Mouse (Mus musculus) limb, embryonic 15.5 days (tissue): ENCODE measurements around the gene Itpr2. TPM values are rescaled to one million over a fixed set of nuclear protein-coding genes. Genes with fewer than 3 reads are reported as not detected.

ENCODE experiments used
- ATAC-seq: fragments of 200-750 bp; cut with Nextera tagmentation; 2 replicates; pipeline ENCODE4 v1.8.0; 2017; ENCODE audit warnings: low read depth, moderate TSS enrichment; ENCODE audit not compliant: insufficient number of reproducible peaks, low FRiP score, low TSS enrichment
- H3K27ac ChIP-seq: fragments of 300-500 bp; sonication (generic); 2 replicates; pipeline ENCODE4 v1.5.1; 2015; ENCODE audit warnings: moderate library complexity, mild to moderate bottlenecking, inconsistent platforms
- H3K27me3 ChIP-seq: fragments of 300-500 bp; sonication (generic); 2 replicates; pipeline ENCODE4 v1.6.1; 2015; ENCODE audit warnings: inconsistent platforms
- H3K36me3 ChIP-seq: fragments of 300-500 bp; sonication (generic); 2 replicates; pipeline ENCODE4 v1.6.1; 2015; ENCODE audit warnings: inconsistent platforms
- H3K4me1 ChIP-seq: fragments of 300-500 bp; sonication (generic); 2 replicates; pipeline ENCODE4 v1.6.1; 2015; ENCODE audit warnings: inconsistent platforms
- H3K4me2 ChIP-seq: fragments of 300-500 bp; sonication (generic); 2 replicates; pipeline ENCODE4 v1.6.1; 2015; ENCODE audit warnings: mild to moderate bottlenecking, inconsistent platforms
- H3K4me3 ChIP-seq: fragments of 300-500 bp; sonication (generic); 2 replicates; pipeline ENCODE4 v1.5.1; 2015; ENCODE audit warnings: mild to moderate bottlenecking, inconsistent platforms
- H3K9ac ChIP-seq: fragments of 300-500 bp; sonication (generic); 2 replicates; pipeline ENCODE4 v1.6.1; 2015; ENCODE audit warnings: inconsistent platforms
- H3K9me3 ChIP-seq: fragments of 300-500 bp; sonication (generic); 2 replicates; pipeline ENCODE4 v1.6.1; 2016; ENCODE audit warnings: inconsistent platforms
- WGBS: fragments of 180-500 bp; shearing (Covaris S2); methylation state at CpG from one replicate; pipeline ENCODE4 v1.1.7; 2015; 5-methylcytosine and 5-hydroxymethylcytosine counted together
- polyA plus RNA-seq: library from polyadenylated mRNA; unstranded; fragments of >200 nt; fragmentation: Nextera tagmentation; extraction: Ambion mirVana; gene quantifications from 2 replicates; pipeline ENCODE4 v1.2.1, GENCODE M21; 2015

Gene Itpr2
- polyA plus RNA-seq, 1 experiment from 2014 or later, result 14.6 TPM

DNA sequence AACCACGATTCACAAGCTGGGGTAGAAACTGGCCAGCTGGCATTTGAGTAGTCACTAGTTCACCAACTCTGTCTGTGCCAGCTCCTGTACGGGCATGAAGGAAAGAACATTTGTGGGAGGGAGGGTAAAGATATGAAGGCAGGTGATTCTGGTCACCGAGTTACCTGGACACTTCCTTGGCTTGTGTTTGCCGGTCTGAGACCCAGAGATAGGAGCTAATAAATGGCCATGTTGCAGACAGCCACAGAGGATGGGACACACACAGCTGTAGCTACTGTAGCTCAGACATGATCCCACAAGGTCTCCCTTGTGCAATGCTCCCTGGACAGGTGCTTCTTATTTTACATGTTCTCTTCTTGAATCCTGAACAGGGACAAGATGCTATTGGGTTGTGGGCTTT lies 378.4 kb downstream of the Itpr2 start:
- ATAC-seq, result no peak
- no peaks in the 10 kb centered on the region for H3K4me1 ChIP-seq
- H3K4me2 ChIP-seq, result no peak overlapping the region
- H3K9me3 ChIP-seq, result no peaks in the 10 kb centered on the region
- H3K9ac ChIP-seq, result no peak overlapping the region
- H3K36me3 ChIP-seq, result no peaks in the 10 kb centered on the region
- 92% methylated on average over 4 of the region's 4 CpGs for WGBS
- no peak overlapping the region for H3K27ac ChIP-seq
- no peaks in the 10 kb centered on the region for H3K27me3 ChIP-seq
- H3K4me3 ChIP-seq, result no peak overlapping the region

DNA sequence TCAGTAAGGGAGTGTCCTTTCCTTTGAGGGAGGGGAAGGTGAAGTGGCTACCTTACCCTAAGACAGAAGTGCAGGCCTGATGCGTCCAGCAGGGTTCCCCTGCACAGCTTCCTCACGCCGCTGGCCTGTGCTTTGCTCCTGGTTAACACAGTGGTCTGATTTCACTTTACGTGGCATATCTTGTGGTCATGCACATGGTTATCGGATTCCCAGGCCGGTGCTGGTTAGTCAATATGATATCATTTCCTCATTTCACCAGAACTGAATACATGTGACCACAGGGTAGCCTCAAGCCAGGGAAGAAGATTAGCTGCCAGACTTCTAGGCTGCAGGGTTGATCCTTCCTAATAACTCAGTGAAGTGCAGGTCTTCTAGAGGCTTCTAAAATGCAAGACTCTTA lies 381.9 kb downstream of the Itpr2 start:
- Histone ChIP-seq H3K27me3 (no peaks in the 10 kb centered on the region), H3K4me2 (no peak overlapping the region), H3K27ac (no peak overlapping the region), H3K9me3 (no peaks in the 10 kb centered on the region), H3K9ac (no peak overlapping the region), H3K4me1 (no peaks in the 10 kb centered on the region), H3K36me3 (no peaks in the 10 kb centered on the region), H3K4me3 (no peak overlapping the region)
- WGBS, result 63% methylated on average over 6 of the region's 6 CpGs
- ATAC-seq, result no peak

DNA sequence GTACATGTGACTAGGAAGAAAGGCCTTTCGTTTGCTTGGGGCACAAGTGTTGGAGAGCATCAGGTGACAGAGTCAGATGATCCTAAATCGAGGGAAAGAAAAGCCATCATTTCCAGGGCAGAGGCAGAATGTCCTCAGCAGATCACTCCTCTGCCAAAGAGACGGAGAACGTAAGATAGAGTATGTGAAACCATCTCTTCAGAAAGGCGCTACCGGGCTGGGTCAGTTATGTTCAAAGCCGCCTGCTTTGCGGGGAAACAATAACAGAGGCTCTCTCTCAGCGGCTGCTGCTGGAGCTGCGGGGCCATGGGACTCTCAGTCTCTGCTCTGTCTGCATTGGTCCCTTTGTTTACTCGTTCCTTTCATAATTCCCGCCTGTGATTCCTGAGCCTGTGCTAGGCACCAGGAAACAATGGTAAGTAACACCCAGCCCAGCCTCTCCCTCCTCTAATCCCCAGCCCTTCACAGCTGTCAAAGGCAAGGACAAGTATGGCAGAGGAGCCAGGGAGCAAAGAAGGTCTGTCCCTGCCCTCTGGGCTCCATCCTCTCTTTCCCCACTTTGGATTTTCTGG lies 387.2 kb downstream of the Itpr2 start:
- Histone ChIP-seq H3K36me3 (no peaks in the 10 kb centered on the region), H3K9me3 (no peaks in the 10 kb centered on the region), H3K27ac (no peak overlapping the region), H3K4me2 (no peak overlapping the region), H3K4me1 (0 out of 2 replicates have a peak, but pooled peaks cover 9% of the 10 kb centered on the region), H3K4me3 (no peak overlapping the region), H3K9ac (no peak overlapping the region), H3K27me3 (no peaks in the 10 kb centered on the region)
- ATAC-seq, result no peak
- 35% methylated on average over 12 of the region's 12 CpGs for WGBS

DNA sequence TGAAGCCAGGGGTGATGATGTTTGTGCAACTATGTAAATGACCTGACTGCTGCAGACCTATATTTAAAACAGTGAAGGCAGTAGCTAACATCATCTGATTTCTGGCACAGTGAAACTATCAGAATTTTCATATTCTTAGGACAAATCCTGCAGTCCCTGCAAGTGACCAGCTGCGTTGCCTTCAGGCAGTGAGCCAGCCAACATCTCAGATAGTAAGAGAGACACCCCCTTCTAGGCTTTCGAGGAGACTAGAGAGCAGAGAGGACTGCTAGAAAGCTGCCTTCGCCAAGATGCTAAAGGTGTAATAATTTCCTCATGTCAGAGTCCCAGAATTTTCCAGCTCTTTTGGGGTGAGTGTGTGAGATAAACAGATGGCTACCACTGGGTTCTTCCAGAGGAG lies 388.0 kb downstream of the Itpr2 start:
- Histone ChIP-seq H3K4me1 (0 out of 2 replicates have a peak, but pooled peaks cover 9% of the 10 kb centered on the region), H3K27ac (no peak overlapping the region), H3K27me3 (no peaks in the 10 kb centered on the region), H3K4me2 (no peak overlapping the region), H3K4me3 (no peak overlapping the region), H3K9ac (no peak overlapping the region), H3K9me3 (no peaks in the 10 kb centered on the region), H3K36me3 (no peaks in the 10 kb centered on the region)
- ATAC-seq, result no peak
- 53% methylated on average over 3 of the region's 3 CpGs for WGBS

GRCm38 (mm10) chr6:146113085-146113484 lies 388.9 kb downstream of the Itpr2 start:
- 84% methylated on average over 4 of the region's 4 CpGs for WGBS
- H3K9me3 ChIP-seq, result no peaks in the 10 kb centered on the region
- H3K27me3 ChIP-seq, result no peaks in the 10 kb centered on the region
- H3K36me3 ChIP-seq, result no peaks in the 10 kb centered on the region
- H3K4me3 ChIP-seq, result no peak overlapping the region
- H3K4me1 ChIP-seq, result peaks cover 13% of the 10 kb centered on the region; the same call in 1 of the 2 replicates
- no peak overlapping the region for H3K4me2 ChIP-seq
- no peak for ATAC-seq
- H3K27ac ChIP-seq, result no peak overlapping the region
- no peak overlapping the region for H3K9ac ChIP-seq

DNA sequence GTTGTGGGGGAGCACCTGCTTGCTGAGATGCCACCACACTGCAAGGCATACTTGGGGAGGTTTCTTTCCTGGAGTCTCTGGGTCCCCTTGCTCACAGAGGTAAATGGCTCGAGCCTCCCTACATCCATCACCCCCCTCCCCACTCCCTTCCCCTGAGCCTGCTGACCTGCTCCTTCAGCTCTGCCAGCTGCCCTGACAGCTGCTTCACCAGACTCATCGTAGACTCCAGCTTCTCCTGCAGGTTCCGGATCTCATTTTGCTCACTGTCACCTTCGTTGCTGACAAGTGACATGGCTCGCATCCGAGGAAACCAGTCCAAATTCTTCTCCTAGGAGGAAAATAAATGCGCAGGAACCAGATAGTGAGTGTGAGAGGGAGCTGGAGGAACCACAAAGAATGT lies 389.8 kb downstream of the Itpr2 start:
- no peak overlapping the region for H3K4me3 ChIP-seq
- H3K4me2 ChIP-seq, result no peak overlapping the region
- H3K27ac ChIP-seq, result no peak overlapping the region
- no peaks in the 10 kb centered on the region for H3K27me3 ChIP-seq
- H3K9ac ChIP-seq, result no peak overlapping the region
- peaks cover 13% of the 10 kb centered on the region; the same call in 1 of the 2 replicates for H3K4me1 ChIP-seq
- no peak for ATAC-seq
- H3K9me3 ChIP-seq, result no peaks in the 10 kb centered on the region
- no peaks in the 10 kb centered on the region for H3K36me3 ChIP-seq
- WGBS, result 70% methylated on average over 7 of the region's 7 CpGs

GRCm38 (mm10) chr6:146111781-146112180 lies 390.2 kb downstream of the Itpr2 start:
- Histone ChIP-seq H3K9me3 (no peaks in the 10 kb centered on the region), H3K4me3 (no peak overlapping the region), H3K27ac (no peak overlapping the region), H3K4me1 (peaks cover 13% of the 10 kb centered on the region; the same call in 1 of the 2 replicates), H3K9ac (no peak overlapping the region), H3K27me3 (no peaks in the 10 kb centered on the region), H3K36me3 (no peaks in the 10 kb centered on the region), H3K4me2 (no peak overlapping the region)
- WGBS, result 72% methylated on average over 6 of the region's 6 CpGs
- ATAC-seq, result no peak

DNA sequence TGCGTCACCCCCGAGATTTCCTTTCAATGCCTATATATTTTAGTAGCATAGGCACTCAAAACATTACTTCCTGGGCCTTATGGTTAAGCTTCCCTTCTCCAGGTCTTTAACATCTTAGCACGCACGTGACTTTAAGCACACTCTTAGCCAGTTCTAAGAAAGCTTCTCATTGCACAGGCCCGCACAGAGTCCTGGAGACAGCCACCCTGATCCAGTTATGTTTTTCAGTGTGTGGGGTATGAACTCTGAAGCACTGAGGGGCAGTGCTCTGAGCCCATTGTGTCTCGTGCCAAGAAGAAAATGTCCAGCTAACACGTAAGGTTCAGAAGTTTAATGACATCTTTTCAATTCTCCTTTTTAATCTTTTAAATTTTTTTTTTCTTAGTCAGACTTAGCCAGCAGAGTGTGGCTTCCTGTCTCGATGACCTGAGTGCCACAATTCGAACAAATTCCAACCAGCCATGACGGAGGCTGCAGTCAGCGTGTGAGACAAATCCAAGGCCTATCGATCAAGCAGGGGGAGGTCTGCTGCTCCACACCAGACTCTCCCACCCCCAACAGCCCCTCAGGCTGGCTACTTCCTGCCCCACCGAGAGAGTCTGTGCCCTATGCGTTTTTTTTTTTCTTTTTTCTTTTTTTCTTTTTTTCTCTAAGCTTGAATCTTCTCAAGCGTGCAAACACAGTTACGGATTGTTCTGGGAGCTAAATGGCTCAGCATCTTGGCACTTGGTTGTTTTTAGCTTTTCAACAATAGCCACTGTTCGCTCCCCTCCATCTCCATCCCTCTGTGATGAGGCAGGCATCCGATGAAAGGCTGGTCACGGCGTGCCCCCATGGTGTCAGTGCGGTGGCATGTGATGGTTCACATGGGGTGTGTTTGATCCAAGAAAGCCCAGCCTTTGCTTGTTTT lies 390.9 kb downstream of the Itpr2 start:
- 64% methylated on average over 21 of the region's 21 CpGs for WGBS
- H3K27me3 ChIP-seq, result no peaks in the 10 kb centered on the region
- no peak overlapping the region for H3K27ac ChIP-seq

GRCm38 (mm10) chr6:146110425-146110824 lies 391.6 kb downstream of the Itpr2 start:
- 38% methylated on average over 4 of the region's 4 CpGs for WGBS
- Histone ChIP-seq H3K9me3 (no peaks in the 10 kb centered on the region), H3K4me1 (peaks cover 13% of the 10 kb centered on the region; the same call in 1 of the 2 replicates), H3K36me3 (no peaks in the 10 kb centered on the region), H3K27me3 (no peaks in the 10 kb centered on the region), H3K27ac (no peak overlapping the region), H3K4me3 (no peak overlapping the region), H3K9ac (no peak overlapping the region), H3K4me2 (no peak overlapping the region)
- ATAC-seq, result no peak

More for the DNA sequence above, 390.9 kb downstream of the Itpr2 start:
- Histone ChIP-seq H3K9me3 (no peaks in the 10 kb centered on the region), H3K4me2 (no peak overlapping the region), H3K36me3 (no peaks in the 10 kb centered on the region), H3K4me1 (peaks cover 13% of the 10 kb centered on the region; the same call in 1 of the 2 replicates), H3K4me3 (no peak overlapping the region), H3K9ac (no peak overlapping the region)
- no peak for ATAC-seq

DNA sequence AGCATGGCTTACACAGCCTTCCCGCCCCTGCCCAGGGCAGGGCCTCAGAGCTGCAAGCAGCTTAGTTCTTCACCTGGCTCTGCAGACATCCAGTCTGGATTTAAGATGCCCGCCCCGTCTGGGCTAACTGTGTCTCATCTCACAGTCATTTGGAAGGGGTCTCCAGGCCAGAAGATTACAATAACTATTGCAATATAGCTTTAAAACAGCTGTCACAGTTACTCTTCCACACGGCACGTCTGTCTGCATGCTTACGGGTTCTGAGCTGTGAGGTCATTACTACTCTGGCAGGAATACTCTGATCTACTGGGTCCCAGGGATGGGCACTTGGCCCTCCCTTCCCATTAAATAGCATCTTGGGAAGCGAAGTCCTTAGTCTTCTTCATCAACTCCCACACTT lies 393.3 kb downstream of the Itpr2 start:
- Histone ChIP-seq H3K27me3 (no peaks in the 10 kb centered on the region), H3K27ac (no peak overlapping the region), H3K4me1 (peaks cover 10% of the 10 kb centered on the region; the same call in 1 of the 2 replicates), H3K9ac (no peak overlapping the region), H3K36me3 (no peaks in the 10 kb centered on the region), H3K9me3 (no peaks in the 10 kb centered on the region), H3K4me2 (no peak overlapping the region), H3K4me3 (no peak overlapping the region)
- ATAC-seq, result no peak
- 64% methylated on average over 7 of the region's 7 CpGs for WGBS

DNA sequence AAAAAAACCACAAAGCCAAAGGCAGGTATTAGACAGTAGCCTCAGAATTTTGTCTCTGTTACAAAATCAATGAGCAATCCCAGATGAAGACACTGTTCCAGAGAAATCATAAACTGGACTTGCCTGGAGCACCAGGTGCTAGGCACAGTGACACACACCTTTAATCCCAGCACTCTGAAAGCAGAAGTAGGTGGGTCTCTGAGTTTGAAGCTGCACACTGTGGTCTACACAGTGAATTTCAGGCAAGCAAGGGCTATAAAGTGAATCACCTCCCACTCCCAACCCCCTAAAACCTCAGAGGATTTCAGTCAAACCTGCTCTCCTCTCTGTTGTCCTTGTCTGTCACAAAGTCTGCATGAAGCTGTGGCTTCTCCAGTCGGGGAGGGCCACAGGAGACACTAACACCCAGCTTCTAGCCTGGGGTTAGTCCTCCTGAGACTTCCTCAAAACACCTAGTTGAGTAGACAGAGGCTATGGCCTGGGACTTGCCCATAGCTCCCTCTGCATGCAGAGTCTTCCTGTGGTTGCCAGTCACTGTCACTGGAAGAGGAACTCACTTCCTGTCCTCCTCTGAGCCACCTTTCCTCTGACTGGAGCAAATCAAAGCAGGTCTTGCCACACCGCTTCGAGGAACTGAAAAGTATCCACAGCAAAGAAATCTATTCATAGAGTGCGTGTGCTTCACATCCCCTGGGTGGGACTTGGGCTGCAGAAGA lies 394.7 kb downstream of the Itpr2 start:
- Histone ChIP-seq H3K27ac (no peak overlapping the region), H3K4me1 (peaks cover 10% of the 10 kb centered on the region; the same call in 1 of the 2 replicates), H3K36me3 (no peaks in the 10 kb centered on the region), H3K27me3 (no peaks in the 10 kb centered on the region), H3K9ac (no peak overlapping the region), H3K4me2 (no peak overlapping the region), H3K9me3 (no peaks in the 10 kb centered on the region), H3K4me3 (no peak overlapping the region)
- ATAC-seq, result no peak
- 84% methylated on average over 4 of the region's 4 CpGs for WGBS
